Mouse (Mus musculus): ENCODE data around the gene Stx8.

GRCm38 (mm10) chr11:68145586-68146455, 179.8 kb downstream of the Stx8 start:
- TF ChIP-seq CTCF (IDR thresholded peaks at IDR 0.05; ENCODE audit: low read depth, low read length) (no peak), POLR2A (IDR thresholded peaks at IDR 0.05; ENCODE audit: borderline replicate concordance, low read depth, low read length) (no peak)

Data from bone marrow macrophage, adult 2 months (primary cell).